Mouse (Mus musculus) lung, postnatal 0 days (tissue): ENCODE data around the gene Capza2. TPM values are rescaled to one million over a fixed set of nuclear protein-coding genes. Genes with fewer than 3 reads are reported as not detected.

Experiments used
- ATAC-seq: fragments of 200-750 bp; cut with Nextera tagmentation; 2 replicates; pipeline ENCODE4 v1.8.0; 2017; ENCODE audit warnings: moderate library complexity
- DNase-seq: peaks from one replicate; pipeline ENCODE4 v3.0.0-alpha.2; 2016; ENCODE audit warnings: low spot score
- H3K27ac ChIP-seq: fragments of 300-500 bp; sonication (generic); 2 replicates; pipeline ENCODE4 v1.5.1; 2014; ENCODE audit warnings: antibody characterized with exemption, mild to moderate bottlenecking, low read length, mixed read lengths
- H3K27me3 ChIP-seq: fragments of 300-500 bp; sonication (generic); replicated peaks from 2 replicates; pipeline ENCODE4 v1.6.1; 2014; ENCODE audit warnings: low read length, mixed read lengths; ENCODE audit not compliant: insufficient read depth
- H3K36me3 ChIP-seq: fragments of 300-500 bp; sonication (generic); 2 replicates; pipeline ENCODE4 v1.6.1; 2014; ENCODE audit warnings: low read length, mixed read lengths; ENCODE audit not compliant: insufficient read depth
- H3K4me1 ChIP-seq: fragments of 300-500 bp; sonication (generic); 2 replicates; pipeline ENCODE4 v1.6.1; 2014; ENCODE audit warnings: antibody characterized with exemption, low read depth, low read length, mixed read lengths; ENCODE audit not compliant: insufficient read depth
- H3K4me2 ChIP-seq: fragments of 300-500 bp; sonication (generic); replicated peaks from 2 replicates; pipeline ENCODE4 v1.6.1; 2014; ENCODE audit warnings: low read depth, mild to moderate bottlenecking, low read length, moderate library complexity, mixed read lengths
- H3K4me3 ChIP-seq: fragments of 300-500 bp; sonication (generic); 2 replicates; pipeline ENCODE4 v1.5.1; 2014; ENCODE audit warnings: low read depth, low read length
- H3K9ac ChIP-seq: fragments of 300-500 bp; sonication (generic); replicated peaks from 2 replicates; pipeline ENCODE4 v1.6.1; 2014; ENCODE audit warnings: low read depth, mild to moderate bottlenecking
- H3K9me3 ChIP-seq: fragments of 300-500 bp; sonication (generic); 2 replicates; pipeline ENCODE4 v1.6.1; 2016; ENCODE audit warnings: low read length, mixed read lengths
- CTCF ChIP-seq: IDR thresholded peaks from 2 replicates; pipeline ENCODE4 v1.5.1; 2016; ENCODE audit warnings: antibody characterized with exemption, mild to moderate bottlenecking
- EP300 ChIP-seq: IDR thresholded peaks from 2 replicates; pipeline ENCODE4 v1.6.1; 2016; ENCODE audit warnings: antibody characterized with exemption, mild to moderate bottlenecking, control low read depth
- WGBS: fragments of 180-500 bp; shearing (Covaris S2); extraction: QIAGEN DNeasy Blood & Tissue Kit; methylation state at CpG from one replicate; pipeline ENCODE4 v1.1.7; 2014; 5-methylcytosine and 5-hydroxymethylcytosine counted together
- polyA plus RNA-seq: library from polyadenylated mRNA; unstranded; fragments of >200 nt; fragmentation: Nextera tagmentation; extraction: Ambion mirVana; gene quantifications from 2 replicates; pipeline ENCODE4 v1.2.1, GENCODE M21; 2015

Gene Capza2
- polyA plus RNA-seq, 1 experiment from 2014 or later, result 198 TPM

DNA sequence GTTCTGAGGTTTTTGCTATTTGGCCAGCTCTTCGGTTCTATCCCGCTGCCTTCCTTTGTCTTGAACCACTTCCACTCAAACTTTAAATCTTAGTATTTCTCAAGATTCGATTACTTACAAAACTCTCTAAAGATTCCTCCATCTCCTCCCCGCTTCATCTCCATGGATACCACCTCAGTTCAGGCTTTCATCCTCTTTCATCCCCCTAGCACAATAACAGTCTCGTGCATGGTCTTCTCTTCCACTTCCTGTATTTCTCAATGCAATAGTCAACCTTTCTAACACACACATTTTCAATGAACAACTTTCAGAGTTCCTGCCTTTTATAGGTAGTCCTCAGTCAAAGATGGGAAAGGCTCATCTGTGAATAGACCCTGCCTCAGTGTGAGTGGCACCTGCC, 36.7 kb upstream of the Capza2 start:
- Histone ChIP-seq H3K4me1 (no peaks in the 10 kb centered on the region), H3K4me3 (no peak overlapping the region), H3K9ac (no peak overlapping the region), H3K9me3 (no peaks in the 10 kb centered on the region; the same call in 1 of the 2 replicates), H3K36me3 (no peaks in the 10 kb centered on the region), H3K27me3 (no peaks in the 10 kb centered on the region), H3K4me2 (no peak overlapping the region), H3K27ac (no peak overlapping the region)
- ATAC-seq (no peak), DNase-seq (no peak)
- TF ChIP-seq CTCF (no peak), EP300 (no peak)
- 84% methylated on average over 5 of the region's 5 CpGs for WGBS

DNA sequence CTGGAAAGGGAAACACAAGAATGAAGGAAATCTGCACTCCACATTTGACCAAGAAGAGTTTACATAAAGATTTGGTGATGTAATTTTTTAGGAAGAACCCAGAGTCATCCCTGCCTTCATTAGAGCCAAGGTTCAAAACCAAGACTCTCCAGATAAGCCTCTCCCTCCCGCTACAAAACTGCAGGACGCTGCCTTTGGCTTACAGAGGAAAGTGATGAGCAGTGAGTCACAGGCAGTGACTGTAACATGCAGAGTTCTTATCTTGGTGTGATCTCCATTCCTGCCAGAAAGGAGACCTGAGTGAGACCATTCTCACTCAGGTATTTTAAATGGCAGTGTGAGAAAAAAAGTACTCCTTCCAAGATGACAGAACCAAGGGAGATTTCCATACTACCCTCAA, 34.5 kb upstream of the Capza2 start:
- no peak overlapping the region for H3K9ac ChIP-seq
- H3K4me2 ChIP-seq, result no peak overlapping the region
- DNase-seq (no peak), ATAC-seq (no peak)
- TF ChIP-seq EP300 (no peak), CTCF (no peak)
- no peaks in the 10 kb centered on the region for H3K9me3 ChIP-seq
- no peaks in the 10 kb centered on the region for H3K27me3 ChIP-seq
- no peaks in the 10 kb centered on the region for H3K4me1 ChIP-seq
- no peak overlapping the region for H3K27ac ChIP-seq
- WGBS, result 43% methylated on average over 2 of the region's 2 CpGs
- H3K4me3 ChIP-seq, result no peak overlapping the region
- H3K36me3 ChIP-seq, result no peaks in the 10 kb centered on the region

DNA sequence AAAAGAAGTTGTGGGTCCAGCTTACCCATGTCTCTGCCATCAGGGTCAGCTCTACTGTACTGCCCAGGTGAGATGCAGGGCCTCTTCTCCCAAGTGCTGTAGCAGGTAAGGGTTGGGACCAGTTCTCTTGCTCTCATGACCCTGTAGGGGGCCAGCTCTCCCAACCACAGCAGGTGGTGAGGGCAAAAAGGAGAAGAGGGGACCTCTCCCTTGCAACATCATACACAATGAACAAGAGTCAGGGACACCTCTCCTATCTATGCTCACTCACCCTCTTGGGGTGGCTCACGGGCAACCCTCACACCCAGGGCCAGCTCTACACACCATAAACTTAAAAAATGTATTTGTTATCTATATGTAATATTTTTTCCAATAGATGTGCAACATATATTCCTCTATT, 29.1 kb upstream of the Capza2 start:
- no peak overlapping the region for H3K4me3 ChIP-seq
- no peak overlapping the region for H3K27ac ChIP-seq
- 74% methylated on average over 1 of the region's 1 CpGs for whole genome bisulfite sequencing
- DNase-seq, result no peak
- no peak for ATAC-seq
- no peaks in the 10 kb centered on the region for H3K4me1 ChIP-seq
- H3K36me3 ChIP-seq, result no peaks in the 10 kb centered on the region
- TF ChIP-seq CTCF, result no peak
- no peak for TF ChIP-seq EP300
- no peak overlapping the region for H3K9ac ChIP-seq
- H3K27me3 ChIP-seq, result no peaks in the 10 kb centered on the region
- H3K9me3 ChIP-seq, result no peaks in the 10 kb centered on the region
- no peak overlapping the region for H3K4me2 ChIP-seq

DNA sequence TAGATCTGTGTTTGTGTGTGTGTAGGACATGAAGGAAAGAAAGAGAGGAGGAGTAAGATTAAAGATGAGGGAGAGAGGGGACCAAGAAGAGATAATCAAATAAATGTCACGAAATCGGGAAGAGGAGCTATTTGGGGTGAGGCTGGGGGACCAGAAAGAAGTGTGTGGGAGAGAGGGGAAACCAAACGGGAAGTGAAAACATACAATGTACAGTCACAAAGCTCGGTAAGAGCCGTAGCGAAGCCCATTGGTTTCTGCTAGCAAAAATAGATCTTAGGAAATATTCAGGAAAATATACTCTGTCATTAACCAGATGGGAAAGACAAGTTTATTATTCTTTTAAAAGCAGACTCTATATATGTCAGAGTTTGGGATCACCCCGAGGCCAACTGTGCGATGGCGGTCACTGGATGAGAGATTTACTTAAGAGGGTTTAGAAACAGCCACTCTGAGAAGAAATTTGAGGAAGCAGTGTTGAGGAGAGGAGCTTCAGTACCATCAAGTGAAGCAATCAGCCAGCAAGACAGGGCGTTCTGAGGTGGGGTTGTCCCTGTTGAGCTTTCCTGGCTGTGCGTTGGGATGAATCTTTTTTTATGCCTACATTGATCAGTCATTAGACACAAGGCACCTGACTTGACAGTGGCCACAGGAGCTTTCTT, 24.6 kb upstream of the Capza2 start:
- no peak for TF ChIP-seq CTCF
- no peak for TF ChIP-seq EP300
- DNase-seq (peak; percentile 33), ATAC-seq (no peak)
- no peak overlapping the region for H3K9ac ChIP-seq
- no peaks in the 10 kb centered on the region for H3K36me3 ChIP-seq
- no peaks in the 10 kb centered on the region for H3K27me3 ChIP-seq
- no peak overlapping the region for H3K4me2 ChIP-seq
- 74% methylated on average over 11 of the region's 11 CpGs for WGBS
- no peak overlapping the region for H3K4me3 ChIP-seq
- H3K27ac ChIP-seq, result no peak overlapping the region
- no peaks in the 10 kb centered on the region for H3K9me3 ChIP-seq
- H3K4me1 ChIP-seq, result no peaks in the 10 kb centered on the region

DNA sequence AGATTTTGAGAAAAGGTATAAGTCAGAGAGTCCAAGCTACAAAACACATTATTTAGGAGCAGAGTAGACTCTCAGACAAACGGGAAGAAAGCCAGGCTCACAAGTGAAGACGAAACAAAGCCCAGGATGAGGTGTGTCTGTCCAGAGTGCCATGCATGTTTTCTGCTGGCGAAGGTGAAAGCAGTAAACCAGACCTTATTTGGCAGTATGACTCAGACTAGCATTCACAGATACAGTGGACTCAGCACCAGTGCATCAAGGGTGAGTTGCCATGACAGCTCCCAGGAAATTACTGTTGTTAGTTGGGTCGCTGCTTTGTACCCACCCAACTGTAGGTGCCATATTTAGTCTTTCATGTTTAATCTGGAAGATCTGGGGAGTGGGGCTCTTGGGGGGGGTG, 23.4 kb upstream of the Capza2 start:
- Histone ChIP-seq H3K9ac (no peak overlapping the region), H3K27me3 (no peaks in the 10 kb centered on the region), H3K9me3 (no peaks in the 10 kb centered on the region), H3K36me3 (no peaks in the 10 kb centered on the region), H3K4me3 (no peak overlapping the region), H3K4me1 (no peaks in the 10 kb centered on the region), H3K4me2 (no peak overlapping the region), H3K27ac (no peak overlapping the region)
- TF ChIP-seq CTCF (no peak), EP300 (no peak)
- DNase-seq (no peak), ATAC-seq (no peak)
- 82% methylated on average over 4 of the region's 4 CpGs for WGBS

DNA sequence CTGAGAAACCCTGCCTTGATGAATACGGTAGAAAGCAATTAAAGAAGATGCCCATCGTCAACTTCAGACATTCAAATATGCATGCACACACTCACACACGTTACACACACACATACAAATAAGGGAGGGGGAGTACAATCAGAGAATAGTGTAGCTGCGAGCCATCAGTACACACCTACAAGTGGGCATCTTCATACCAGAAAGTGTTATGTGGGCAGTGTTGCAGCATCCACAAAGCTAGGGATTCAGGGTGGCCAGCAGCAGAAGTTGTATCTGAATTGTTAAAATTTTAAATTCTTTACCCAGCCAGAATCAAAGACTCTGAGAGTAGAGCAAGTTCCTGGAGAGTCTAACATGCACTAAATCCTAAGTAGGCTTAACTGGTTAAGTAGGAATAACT, 15.2 kb upstream of the Capza2 start:
- Histone ChIP-seq H3K27me3 (no peaks in the 10 kb centered on the region), H3K9ac (no peak overlapping the region), H3K27ac (no peak overlapping the region), H3K9me3 (no peaks in the 10 kb centered on the region), H3K4me2 (no peak overlapping the region), H3K4me1 (no peaks in the 10 kb centered on the region), H3K4me3 (no peak overlapping the region), H3K36me3 (no peaks in the 10 kb centered on the region)
- 81% methylated on average over 4 of the region's 4 CpGs for WGBS
- TF ChIP-seq CTCF (no peak), EP300 (no peak)
- DNase-seq, result no peak
- ATAC-seq, result no peak

DNA sequence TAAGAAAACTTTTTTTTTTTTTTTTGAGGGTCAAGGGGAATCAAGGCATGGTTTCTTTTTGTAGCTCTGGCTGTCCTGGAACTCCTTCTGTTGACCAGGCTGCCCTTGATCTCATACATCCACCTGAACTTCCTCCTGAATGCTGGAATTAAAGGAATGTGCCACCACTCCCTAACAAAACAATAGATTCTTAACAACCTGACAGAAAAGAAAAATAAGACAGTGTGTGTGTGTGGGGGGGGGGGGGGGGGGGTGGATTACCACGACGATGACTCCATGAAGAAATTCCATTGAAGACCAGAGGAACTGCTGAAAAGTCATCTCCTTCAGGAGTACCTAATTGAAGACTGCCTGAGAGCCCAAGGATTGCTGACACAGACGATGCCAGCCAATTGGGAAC, 14.6 kb upstream of the Capza2 start:
- no peaks in the 10 kb centered on the region for H3K4me1 ChIP-seq
- DNase-seq (no peak), ATAC-seq (no peak)
- TF ChIP-seq CTCF, result no peak
- TF ChIP-seq EP300, result no peak
- H3K27me3 ChIP-seq, result no peaks in the 10 kb centered on the region
- 49% methylated on average over 3 of the region's 3 CpGs for WGBS
- H3K4me3 ChIP-seq, result no peak overlapping the region
- no peak overlapping the region for H3K27ac ChIP-seq
- H3K36me3 ChIP-seq, result no peaks in the 10 kb centered on the region
- no peak overlapping the region for H3K9ac ChIP-seq
- H3K9me3 ChIP-seq, result no peaks in the 10 kb centered on the region
- H3K4me2 ChIP-seq, result no peak overlapping the region
